Mouse (Mus musculus): Measurements from ENCODE around the gene Olfr1494. TPM values are rescaled to one million over a fixed set of nuclear protein-coding genes. Genes with fewer than 3 reads are reported as not detected.

The Olfr1494 gene
- polyA plus RNA-seq (2015; fragmentation: Nextera tagmentation; extraction: Ambion mirVana), result not detected in 2 replicates

GRCm38 (mm10) chr19:13739428-13739827, at the start of gene Olfr1494:
TSS of gene Olfr1494 (plus strand) at chr19:13739728.

GRCm38 (mm10) chr19:13696968-13697367, 42.6 kb upstream of the Olfr1494 start, which contains the start of gene Olfr1491:
TSS of gene Olfr1491 (plus strand) at chr19:13697268.

GRCm38 (mm10) chr19:13722978-13723377, 16.6 kb upstream of the Olfr1494 start, which contains the start of gene Olfr1493-ps1:
TSS of gene Olfr1493-ps1 (plus strand) at chr19:13723278.

GRCm38 (mm10) chr19:13764306-13764705, 24.8 kb downstream of the Olfr1494 start, which contains the start of gene Olfr1495:
TSS of gene Olfr1495 (plus strand) at chr19:13764606.

GRCm38 (mm10) chr19:13777578-13777977, 38.0 kb downstream of the Olfr1494 start, which contains the start of gene Olfr1496:
TSS of gene Olfr1496 (plus strand) at chr19:13777878.

GRCm38 (mm10) chr19:13798102-13798501, 58.6 kb downstream of the Olfr1494 start, which contains the start of gene Olfr1497:
TSS of gene Olfr1497 (minus strand) at chr19:13798202.

Other genes with a start within 250 kb of the Olfr1494 start
- not detected in 2 replicates for gene Olfr1477, start 239.2 kb upstream of the Olfr1494 start, polyA plus RNA-seq (2015; fragmentation: Nextera tagmentation; extraction: Ambion mirVana)
- not detected in 2 replicates for gene Olfr1480, start 211.8 kb upstream of the Olfr1494 start, polyA plus RNA-seq (2015; fragmentation: Nextera tagmentation; extraction: Ambion mirVana)
- gene Olfr1484, start 156.2 kb upstream of the Olfr1494 start, polyA plus RNA-seq (2015; fragmentation: Nextera tagmentation; extraction: Ambion mirVana), result not detected in 2 replicates
- gene Olfr1487, start 122.4 kb upstream of the Olfr1494 start, polyA plus RNA-seq (2015; fragmentation: Nextera tagmentation; extraction: Ambion mirVana), result not detected in 2 replicates
- gene Olfr1489, start 108.1 kb upstream of the Olfr1494 start, polyA plus RNA-seq (2015; fragmentation: Nextera tagmentation; extraction: Ambion mirVana), result not detected in 2 replicates
- not detected in 2 replicates for gene Olfr1490, start 88.6 kb upstream of the Olfr1494 start, polyA plus RNA-seq (2015; fragmentation: Nextera tagmentation; extraction: Ambion mirVana)
- not detected in 2 replicates for gene Olfr1491, start 42.5 kb upstream of the Olfr1494 start, polyA plus RNA-seq (2015; fragmentation: Nextera tagmentation; extraction: Ambion mirVana)
- gene Olfr1493-ps1, start 16.4 kb upstream of the Olfr1494 start, polyA plus RNA-seq (2015; fragmentation: Nextera tagmentation; extraction: Ambion mirVana), result not detected in 2 replicates
- gene Olfr1495, start 24.9 kb downstream of the Olfr1494 start, polyA plus RNA-seq (2015; fragmentation: Nextera tagmentation; extraction: Ambion mirVana), result not detected in 2 replicates
- not detected in 2 replicates for gene Olfr1496, start 38.1 kb downstream of the Olfr1494 start, polyA plus RNA-seq (2015; fragmentation: Nextera tagmentation; extraction: Ambion mirVana)
- gene Olfr1497, start 58.5 kb downstream of the Olfr1494 start, polyA plus RNA-seq (2015; fragmentation: Nextera tagmentation; extraction: Ambion mirVana), result not detected in 2 replicates
- not detected in 2 replicates for gene Olfr1499, start 79.7 kb downstream of the Olfr1494 start, polyA plus RNA-seq (2015; fragmentation: Nextera tagmentation; extraction: Ambion mirVana)
- gene Olfr1500, start 90.8 kb downstream of the Olfr1494 start, polyA plus RNA-seq (2015; fragmentation: Nextera tagmentation; extraction: Ambion mirVana), result not detected in 2 replicates
- gene Olfr1501, start 111.0 kb downstream of the Olfr1494 start, polyA plus RNA-seq (2015; fragmentation: Nextera tagmentation; extraction: Ambion mirVana), result not detected in 2 replicates
- gene Olfr1502, start 122.1 kb downstream of the Olfr1494 start, polyA plus RNA-seq (2015; fragmentation: Nextera tagmentation; extraction: Ambion mirVana), result not detected in 2 replicates
- gene Olfr1504, start 158.2 kb downstream of the Olfr1494 start, polyA plus RNA-seq (2015; fragmentation: Nextera tagmentation; extraction: Ambion mirVana), result not detected in 2 replicates
- not detected in 2 replicates for gene Olfr1505, start 173.8 kb downstream of the Olfr1494 start, polyA plus RNA-seq (2015; fragmentation: Nextera tagmentation; extraction: Ambion mirVana)